Mouse (Mus musculus) kidney, adult 8-10 months (tissue): ENCODE results near the gene Bean1.

Experiments used
- DNase-seq, 2 experiments: peaks; one replicate each; pipeline ENCODE4 v3.0.0; 2022

Bean1 gene

GRCm38 (mm10) chr8:104170118-104171049, at the start of gene Bean1:
Gene Bean1 (plus strand): TSS chr8:104170442.
- DNase-seq = no peak

- peak; percentile 22 to 41 for DNase-seq
Observed at GRCm38 (mm10) chr8:104121640-104122416, 48.4 kb upstream of the Bean1 start.

- DNase-seq = no peak
Observed at GRCm38 (mm10) chr8:104123080-104123657, 47.1 kb upstream of the Bean1 start.

GRCm38 (mm10) chr8:104124534-104124933, 45.7 kb upstream of the Bean1 start:
- no peak for DNase-seq

DNA sequence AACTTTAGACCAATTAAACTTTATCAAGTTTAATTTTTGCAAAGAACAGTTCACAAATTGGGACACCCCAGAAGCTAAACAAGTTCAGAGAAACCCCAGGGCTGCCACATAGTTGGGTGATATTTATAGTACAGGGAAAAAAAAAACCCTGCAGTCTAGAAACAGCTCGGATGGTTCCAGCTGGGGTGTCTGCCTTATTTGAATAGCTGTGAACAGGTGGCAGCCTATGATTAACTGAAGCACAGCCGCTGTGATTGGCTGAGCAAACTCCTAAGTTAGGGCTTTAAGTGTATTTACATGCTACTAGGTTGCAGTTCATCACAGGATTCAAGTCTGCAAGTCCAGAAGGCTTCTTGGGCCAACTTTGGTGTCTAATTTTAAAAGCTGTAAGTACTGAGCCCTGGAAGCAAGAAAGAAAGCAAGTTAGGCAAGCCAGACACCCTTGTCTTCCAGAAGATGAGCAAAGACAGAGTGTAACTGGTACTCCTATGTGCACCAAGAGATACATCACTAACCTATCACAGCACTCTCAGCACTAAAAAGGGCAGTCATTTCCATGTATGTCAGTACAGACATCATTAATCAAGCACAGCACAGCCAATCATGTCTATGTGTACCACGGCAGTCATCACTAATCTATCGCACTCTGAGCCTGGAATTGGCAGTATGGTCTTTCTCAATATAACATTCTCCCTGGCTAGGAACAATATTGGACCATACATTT, 42.9 kb upstream of the Bean1 start:
- DNase-seq = no peak

DNA sequence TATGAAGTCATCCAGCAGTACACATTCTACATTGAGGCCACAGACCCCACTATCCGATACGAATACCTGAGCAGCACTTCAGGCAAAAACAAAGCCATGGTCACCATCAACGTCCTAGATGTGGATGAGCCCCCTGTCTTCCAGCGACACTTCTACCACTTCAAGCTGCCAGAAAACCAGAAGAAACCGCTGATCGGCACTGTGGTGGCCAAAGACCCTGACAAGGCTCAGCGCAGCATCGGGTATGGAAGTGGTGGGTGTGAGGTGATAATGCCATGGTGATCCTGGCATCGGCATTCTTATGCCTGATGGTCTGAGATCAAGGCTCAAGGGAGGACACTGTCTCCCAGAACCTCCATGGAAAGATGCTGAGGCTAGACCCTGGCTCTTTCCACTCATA, 39.3 kb upstream of the Bean1 start:
- no peak for DNase-seq

DNA sequence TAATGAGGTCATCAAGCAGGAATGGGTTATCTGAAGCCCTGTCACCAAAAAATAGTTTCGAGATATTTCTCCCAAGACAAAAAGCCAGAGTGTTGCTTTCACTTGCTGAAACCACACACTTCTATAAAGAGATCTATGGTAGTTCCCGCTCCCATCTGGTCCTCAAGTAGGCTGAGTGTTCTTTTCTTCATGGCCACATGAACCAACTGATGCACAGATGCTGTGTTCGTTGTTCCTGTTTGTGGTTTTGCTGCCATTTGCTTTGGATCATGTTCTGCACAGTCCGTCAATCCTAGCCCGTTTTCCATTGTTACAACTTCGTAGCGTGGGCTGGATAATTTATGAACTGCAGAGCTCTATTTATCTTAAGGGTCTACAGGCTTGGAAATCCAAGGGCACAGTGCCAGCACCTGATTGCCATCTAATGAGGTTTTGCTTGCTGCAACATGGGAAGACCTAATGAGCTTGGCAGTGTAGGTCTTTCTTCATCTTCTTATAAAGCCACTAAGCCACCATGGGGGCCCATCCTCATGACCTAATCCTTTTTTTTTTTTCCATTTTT, 38.7 kb upstream of the Bean1 start:
- no peak for DNase-seq

DNA sequence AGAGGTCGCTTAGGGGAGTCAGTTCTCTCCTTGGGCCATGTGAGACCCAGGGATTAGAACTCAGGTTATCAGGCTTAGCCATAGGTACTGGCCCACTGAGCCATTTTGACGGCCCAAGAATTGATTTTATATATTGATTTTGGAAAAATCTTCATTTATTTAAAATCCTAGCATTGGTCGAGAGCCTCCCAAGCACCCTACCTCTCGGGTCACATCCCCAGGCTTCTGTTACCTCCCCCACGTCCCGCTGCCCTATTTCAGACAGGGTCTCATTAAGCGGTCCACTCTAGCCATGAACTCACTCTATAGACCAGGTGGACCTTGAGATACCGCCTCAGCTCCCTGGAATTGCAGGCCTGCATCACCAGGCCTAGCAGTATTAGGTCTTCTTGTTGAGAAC, 35.7 kb upstream of the Bean1 start:
- DNase-seq = no peak

DNA sequence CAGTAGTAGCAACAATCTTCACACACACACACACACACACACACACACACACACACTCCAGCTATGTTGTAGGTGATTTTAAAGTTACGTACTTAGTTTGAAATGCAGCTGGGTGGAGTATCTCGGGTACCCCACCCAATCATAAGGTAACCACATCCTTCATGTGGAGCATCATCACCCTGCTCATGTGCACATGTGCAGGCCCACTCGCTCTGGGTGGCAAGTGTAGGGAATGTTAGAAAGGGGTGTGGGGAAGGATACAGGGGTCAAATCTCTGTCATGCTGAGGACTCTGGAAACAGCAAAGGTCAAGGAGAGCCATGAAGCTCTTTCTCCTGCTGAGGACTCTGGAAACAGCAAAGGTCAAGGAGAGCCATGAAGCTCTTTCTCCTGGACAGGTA, 34.0 kb upstream of the Bean1 start:
- no peak for DNase-seq

DNA sequence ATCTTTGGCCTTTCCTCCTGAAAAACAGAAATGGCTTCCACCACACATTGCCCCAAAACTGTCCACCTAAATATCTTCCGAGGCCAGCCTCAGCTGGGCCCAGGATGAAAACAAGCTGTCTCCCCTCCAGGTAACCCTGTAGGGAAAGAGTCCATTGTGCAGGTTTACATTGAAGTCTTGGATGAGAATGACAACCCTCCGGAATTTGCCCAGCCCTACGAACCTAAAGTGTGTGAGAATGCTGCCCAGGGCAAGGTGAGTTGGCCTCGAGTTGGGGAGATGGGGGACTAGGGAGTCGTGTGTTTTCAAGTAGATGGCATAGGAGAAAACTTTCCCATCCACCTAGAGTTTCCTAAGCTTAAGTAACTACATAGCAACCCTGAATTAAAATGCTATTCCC, 32.6 kb upstream of the Bean1 start:
- DNase-seq = no peak

- no peak for DNase-seq
Observed at GRCm38 (mm10) chr8:104140611-104141010, 29.6 kb upstream of the Bean1 start.

GRCm38 (mm10) chr8:104142415-104142814, 27.8 kb upstream of the Bean1 start:
- DNase-seq = no peak

DNA sequence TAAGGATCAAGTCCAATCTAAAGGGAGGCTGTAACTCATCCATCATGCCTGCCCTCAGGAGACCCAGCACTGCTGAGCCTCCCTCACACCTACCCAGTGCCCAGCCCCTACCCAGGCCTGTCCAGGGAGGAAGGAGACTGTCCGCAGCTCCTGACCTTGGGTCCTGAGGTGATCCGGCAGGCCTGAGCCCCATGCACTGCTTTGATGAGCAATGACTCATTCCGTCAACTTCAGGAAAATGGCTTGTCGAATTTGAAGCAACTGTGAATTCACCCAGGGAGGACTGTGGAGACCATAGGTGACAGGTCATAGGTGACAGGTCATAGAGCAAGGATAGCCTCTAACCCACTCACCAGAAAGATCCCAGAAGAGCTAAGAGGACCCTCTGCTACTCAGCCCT, 26.9 kb upstream of the Bean1 start:
- no peak for DNase-seq

- DNase-seq = no peak
Observed at GRCm38 (mm10) chr8:104144434-104145216, 25.6 kb upstream of the Bean1 start.

DNA sequence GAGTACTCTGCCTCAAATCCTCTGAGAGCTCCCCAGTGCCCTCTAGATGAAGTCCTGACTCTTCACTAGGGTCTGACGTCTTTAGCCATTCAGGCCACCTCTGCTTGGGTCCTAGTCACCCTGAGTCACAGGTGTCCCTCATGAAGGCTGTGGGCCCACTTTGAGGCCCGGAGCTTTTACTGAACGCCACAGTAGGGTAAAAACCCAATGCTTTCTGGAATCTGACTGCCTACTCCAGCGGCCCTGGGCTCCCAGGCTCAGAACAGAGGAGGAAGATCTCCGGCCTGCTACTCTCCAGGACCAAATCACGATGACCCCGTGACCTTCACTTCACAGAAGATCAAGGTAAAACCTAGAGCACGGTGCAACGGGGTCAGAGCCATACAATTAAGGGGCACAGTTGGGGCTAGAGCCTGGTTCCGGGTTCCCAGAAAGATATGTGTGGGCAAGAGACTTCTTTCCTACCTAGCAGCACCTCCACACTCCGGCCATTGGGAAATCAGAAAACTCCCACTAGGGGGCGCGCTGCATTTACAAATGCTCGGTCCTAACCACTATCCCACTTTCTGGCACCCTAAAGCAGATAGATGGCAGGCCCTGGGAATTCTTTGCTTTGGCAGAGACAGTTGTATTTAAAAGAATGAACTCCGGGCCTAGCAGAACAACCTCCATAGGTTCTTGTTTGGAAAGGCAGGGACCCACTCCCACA, 24.1 kb upstream of the Bean1 start:
- DNase-seq = peak; percentile 44 to 81

GRCm38 (mm10) chr8:104146717-104147494, 23.3 kb upstream of the Bean1 start:
- no peak for DNase-seq

- DNase-seq = no peak
Observed at GRCm38 (mm10) chr8:104147947-104148346, 22.3 kb upstream of the Bean1 start.

- DNase-seq = no peak
Observed at GRCm38 (mm10) chr8:104160731-104161130, 9.5 kb upstream of the Bean1 start.

- DNase-seq = no peak
Observed at GRCm38 (mm10) chr8:104169461-104169860, 781 bp upstream of the Bean1 start.

DNA sequence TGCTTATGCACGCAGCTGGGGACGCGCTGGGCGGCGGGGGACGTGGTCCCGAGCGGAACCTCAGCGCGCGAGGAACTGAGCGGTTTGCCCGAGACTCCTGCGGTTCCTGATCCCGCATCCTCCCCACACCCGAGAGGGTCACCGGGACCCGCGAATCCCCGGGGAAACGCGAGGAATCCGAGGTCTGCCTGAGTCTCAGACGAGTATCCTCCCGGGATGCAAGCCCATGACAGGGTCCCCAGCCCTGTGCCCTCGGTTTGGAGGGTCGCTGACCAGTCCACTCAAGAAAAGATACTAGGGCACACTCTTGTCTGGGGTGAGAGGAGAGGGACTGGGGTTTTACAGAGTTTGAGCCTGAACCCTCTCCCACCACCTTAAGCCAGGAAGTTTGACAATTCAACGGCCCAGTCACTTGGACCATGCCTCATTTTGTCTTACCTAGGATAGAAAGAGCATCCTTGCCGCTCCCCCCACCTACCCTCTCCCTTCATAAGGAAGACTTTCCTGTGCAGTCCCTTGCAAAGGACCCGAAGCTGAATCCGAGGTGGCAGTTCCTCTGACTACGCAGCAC, 893 bp downstream of the Bean1 start:
- no peak for DNase-seq
